Mouse (Mus musculus) gastrocnemius, postnatal 25 days (tissue): ENCODE data around the gene Gm4131. TPM values are rescaled to one million over a fixed set of nuclear protein-coding genes. Genes with fewer than 3 reads are reported as not detected.

Experiments used
- total RNA-seq, 2 experiments: library from RNA; stranded (reverse); gene quantifications; 1 replicate in 1 of 2; 2 replicates in 1 of 2; pipeline ENCODE4 v1.2.3; 2021

Gene Gm4131
- total RNA-seq, 2 experiments from 2014 or later = not detected

Other genes with a start within 250 kb of the Gm4131 start
- not detected for gene Gucy1b2, start 110.6 kb downstream of the Gm4131 start, total RNA-seq
- gene Fam124a, start 11.2 kb downstream of the Gm4131 start, total RNA-seq = 1 to 10 TPM; 2.0 to 3.6 TPM
- gene Serpine3, start 96.7 kb upstream of the Gm4131 start, total RNA-seq = not detected
- 10 to 100 TPM; 10.8 to 11.9 TPM for gene Ints6, start 194.2 kb upstream of the Gm4131 start, total RNA-seq